Mouse (Mus musculus) activated CD4-positive, CD25-positive, alpha-beta regulatory T cell, adult 4 months (primary cell): ENCODE measurements around the gene Wnt11. TPM values are rescaled to one million over a fixed set of nuclear protein-coding genes. Genes with fewer than 3 reads are reported as not detected.

Source experiments
- ATAC-seq: one replicate; pipeline ENCODE4 v1.8.0; 2017
- polyA plus RNA-seq, 2 experiments: library from polyadenylated mRNA; unstranded; fragments of 100-300 nt; shearing (Covaris generic); gene quantifications; one replicate each; pipeline ENCODE4 v1.2.1; 2017

Gene Wnt11
- polyA plus RNA-seq, 2 experiments from 2014 or later, result not detected

DNA sequence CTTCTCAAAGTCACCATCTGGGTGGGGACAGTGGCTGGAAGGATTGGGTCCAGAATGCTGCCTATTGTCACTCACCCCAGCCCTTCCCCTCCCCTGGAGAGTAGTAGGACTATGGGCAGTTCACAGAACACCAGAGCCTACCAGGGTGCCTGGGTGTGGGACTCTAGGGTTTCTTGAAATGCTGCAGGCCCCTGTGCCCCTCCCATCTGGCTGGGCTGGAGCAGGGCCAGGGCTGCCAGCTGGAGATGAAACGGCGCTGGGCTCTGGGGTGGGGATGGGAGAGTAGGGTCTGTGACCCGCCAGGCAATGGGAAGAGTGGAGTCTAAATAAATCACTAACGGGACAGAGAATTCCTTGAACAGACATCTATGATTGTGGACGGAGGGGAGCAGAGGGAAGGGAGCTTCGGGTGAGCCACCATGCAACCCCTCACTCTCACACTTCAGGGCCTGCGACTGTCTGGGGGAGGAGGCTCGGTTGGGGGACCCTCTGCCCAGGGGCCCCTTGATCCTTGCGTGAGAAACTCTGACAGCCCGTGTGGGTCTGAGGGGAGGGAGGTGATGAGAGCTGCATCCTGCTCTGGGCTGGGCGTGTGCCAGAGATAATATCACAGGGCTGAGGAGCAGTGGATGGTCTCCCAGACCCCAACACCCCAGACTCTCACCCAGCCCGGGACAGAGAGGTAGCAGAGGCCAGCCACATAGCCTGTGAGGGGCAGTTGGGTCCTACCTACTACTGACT lies 32.3 kb downstream of the Wnt11 start:
- no peak for ATAC-seq

DNA sequence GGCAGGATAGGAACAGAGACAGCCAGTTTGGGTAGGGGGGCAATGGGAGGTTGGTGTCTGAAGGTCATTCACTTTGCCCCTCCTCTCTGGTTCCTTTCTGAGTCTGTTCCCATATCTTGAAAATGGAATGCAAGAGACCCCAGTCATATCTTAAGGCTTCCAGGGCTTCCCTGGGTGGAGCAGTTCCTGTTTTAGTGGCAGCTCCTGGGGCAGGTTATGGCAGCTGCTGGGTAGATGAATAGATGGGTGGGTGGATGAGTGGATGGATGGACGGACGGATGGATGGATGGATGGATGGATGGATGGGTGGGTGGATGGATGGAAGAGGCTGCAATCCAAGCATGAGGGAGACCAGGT lies 32.9 kb downstream of the Wnt11 start:
- ATAC-seq, result no peak

DNA sequence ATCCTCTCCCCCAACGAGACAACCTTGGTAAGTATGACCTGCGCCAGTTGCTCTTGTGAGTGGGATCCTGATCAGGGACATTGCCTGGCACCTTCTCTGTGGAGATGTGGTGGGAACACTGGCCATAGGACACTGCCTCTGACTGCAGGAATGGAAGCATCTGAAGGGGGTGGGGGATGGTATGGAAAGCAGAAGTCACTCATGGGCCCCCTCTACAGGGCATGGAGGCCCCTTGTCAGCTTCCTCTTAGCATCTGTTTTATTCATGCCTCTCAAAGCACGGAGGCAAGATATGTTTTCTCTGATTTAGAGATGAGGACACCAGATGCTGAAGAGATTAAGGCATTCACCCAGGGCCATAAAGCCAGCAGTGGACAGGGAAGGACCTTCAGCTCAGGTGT lies 34.2 kb downstream of the Wnt11 start:
- ATAC-seq, result no peak

DNA sequence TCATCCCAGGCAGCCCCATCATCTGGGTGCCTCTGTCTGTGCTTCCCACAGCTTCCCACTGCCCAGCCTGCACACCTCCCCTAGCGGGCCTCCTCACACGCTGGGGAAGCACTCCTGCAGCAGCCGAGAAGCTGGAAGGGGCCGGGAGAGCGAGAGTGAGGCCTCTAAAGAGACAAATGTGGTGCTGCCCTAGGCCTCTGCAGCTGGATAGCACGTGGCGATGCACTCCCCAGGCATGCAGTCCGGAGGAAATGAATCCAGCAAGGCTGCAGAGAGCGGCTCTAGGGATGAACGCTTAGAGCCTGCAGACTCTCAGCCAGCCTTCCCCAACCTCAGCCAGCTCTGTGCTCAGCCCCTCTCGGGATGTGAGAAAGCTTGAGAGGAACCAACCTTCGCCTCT lies 35.9 kb downstream of the Wnt11 start:
- ATAC-seq, result no peak

DNA sequence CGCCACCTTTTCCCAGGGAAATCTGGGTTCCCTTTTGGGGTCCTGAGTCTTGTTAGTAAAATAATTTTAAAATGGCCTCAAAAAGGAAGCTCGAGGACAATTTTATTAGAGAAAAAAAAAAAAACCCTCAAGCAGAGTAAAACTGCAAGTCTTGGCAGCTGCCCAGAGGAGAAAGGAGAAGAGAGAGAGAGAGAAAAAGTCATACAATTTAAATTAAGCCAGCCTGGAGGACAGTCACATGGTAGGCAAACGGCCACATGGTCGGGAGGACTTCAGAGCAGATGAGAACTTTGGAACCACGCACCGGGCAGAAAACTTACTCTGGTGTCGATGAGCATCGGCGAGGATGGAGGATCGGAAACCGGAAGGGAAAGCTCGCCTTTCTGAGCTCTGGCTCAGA lies 37.0 kb downstream of the Wnt11 start:
- no peak for ATAC-seq

DNA sequence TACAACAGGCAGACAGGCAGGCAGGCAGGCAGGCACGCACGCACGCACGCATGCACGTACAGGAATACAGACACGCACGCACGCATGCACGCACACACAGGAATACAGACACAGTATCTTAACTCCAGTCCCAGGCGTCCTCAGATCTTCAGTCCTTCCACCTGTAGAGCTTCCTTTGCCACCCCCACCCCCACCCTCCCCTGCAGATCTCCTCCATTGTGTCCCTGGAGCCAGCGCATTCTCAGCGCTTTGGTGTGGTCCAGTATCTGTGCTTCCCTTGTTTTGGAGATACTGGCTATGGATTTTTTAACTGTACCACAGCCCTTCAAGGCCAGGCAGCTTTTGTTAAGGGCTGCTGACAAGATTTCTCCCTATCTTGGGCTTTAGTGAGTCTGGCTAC lies 38.4 kb downstream of the Wnt11 start:
- ATAC-seq, result no peak

DNA sequence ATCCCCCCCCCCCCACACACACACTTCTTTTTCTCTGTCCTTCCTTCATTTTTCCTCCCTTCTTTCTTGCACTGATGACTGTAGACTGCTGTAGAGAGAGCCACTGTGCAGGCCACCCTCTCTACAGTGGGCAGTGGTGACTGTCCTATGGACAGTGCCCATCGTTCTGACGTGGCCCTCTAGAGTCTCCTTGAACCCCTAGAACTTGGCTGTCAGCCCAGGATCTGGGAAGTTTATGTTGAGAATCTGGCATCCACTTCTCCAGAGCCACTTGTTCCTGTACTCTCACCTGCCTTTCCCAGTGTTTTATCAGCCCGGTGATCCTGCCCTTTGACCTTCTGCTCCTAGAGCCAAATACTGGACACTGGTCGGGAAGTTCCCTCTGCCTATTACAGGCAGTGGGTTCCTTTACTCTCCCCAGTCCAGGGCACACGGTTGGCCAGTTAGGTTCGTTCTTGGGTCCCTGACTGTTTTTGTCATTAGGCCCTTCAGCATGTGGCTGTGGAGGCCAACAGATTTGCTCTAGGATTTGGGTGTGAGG lies 39.6 kb downstream of the Wnt11 start:
- ATAC-seq, result no peak

DNA sequence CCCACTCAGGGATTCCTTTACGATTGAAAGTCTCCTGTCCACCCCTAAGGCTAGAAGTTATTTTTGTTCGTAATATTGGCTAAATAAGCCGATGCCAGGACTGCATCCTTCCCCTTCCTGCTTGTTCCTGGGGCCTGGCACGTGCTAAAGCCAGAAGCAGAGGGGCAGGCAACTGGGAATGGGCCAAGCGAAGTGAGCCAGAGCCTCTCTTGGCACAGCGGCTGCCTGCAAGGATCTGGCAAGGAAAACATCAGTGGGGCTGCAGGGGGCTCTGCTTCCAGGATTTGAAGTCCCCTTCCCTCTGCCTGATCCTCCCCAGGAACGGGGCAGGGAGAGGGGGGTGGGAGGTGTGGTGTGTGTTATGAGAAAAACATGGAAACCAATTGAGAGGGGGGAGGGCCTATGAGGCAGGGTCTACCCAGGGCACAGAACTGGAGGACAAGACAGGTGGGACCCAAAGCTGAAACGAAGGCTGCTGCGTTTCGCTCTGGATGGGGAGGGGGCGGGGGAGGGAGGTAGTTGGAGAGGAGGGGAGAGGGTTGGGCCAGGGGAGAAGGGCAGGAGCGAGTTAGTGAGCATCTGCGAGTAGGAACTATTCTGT lies 40.6 kb downstream of the Wnt11 start:
- no peak for ATAC-seq

DNA sequence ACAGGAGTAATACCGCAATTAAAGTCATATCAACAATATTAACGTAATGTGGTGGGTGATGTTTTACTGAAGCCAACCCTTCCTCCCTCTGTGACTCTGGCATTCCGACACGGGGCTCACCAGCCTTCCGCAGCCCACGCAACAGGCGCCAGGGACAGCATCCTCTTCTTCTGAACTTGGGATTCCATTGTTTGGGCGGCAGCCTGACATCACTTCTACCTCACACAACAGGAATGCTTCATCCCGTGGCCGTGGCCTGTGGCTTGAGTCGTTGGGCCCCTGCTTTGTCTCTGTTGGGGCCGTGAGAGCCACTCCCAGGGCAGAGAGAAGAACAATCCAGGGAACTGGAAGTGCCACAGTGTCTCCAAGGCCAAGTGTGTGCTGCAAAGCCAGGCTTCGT lies 41.2 kb downstream of the Wnt11 start:
- ATAC-seq, result no peak

DNA sequence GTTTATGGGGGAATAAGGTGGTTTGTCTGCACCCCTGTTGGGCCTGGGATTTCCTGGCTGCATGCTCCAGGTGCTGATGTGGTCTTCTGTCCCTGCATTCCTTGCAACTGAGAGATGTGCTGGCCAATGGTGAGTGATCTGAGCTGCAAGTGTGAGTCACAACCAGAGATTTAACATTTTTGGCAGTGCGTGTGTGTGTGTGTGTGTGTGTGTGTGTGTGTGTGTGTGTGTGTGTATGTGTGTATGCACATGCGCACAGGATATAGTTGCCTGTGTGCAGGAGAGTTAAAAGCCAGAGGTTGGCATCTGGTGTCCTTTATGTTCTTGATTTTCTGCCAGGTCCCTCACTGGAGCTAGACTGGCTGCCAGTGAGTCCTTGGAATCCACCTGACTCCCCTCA lies 44.3 kb downstream of the Wnt11 start:
- no peak for ATAC-seq

DNA sequence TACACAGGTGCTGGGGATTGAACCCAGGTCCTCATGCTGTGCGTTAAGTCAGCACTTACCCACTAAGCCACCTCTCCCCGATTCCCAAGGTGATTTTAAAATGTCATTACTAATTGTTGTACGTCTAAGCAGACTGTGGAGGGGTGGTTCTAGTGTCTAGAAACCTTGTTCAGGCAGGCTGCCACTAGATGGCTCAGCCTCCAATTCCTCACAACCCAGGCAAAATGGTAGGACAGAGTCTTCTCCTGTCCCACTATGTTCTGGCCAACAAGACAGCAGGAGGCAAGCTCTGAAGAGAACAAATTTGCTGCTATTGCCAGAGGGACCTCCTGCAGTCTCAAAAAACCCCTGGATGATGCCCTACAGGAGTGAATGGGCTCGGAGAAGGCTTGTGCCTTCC lies 47.0 kb downstream of the Wnt11 start:
- ATAC-seq, result no peak

DNA sequence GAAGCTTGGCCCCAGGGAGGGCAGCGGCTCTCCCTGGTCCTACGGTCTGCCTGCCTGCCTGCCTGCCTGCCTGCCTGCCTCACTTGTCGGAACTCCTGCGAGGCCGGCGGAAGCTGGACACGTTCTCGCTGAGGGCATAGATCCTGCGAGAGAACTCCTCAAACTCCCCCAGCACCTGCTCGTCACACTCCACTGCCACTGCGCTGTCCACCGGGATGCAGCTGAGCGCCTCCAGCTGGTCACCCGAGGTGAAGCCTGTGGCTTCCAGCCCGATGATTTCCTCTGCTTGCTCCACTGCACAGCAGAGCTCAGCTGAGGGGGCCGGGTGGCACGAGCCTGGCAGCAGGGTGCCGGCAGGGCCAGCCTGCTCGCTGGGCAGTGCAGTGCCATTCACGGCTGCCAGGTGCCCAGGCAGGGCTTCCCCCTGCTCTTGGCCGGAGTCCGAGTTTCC lies 52.9 kb downstream of the Wnt11 start:
- ATAC-seq, result no peak

DNA sequence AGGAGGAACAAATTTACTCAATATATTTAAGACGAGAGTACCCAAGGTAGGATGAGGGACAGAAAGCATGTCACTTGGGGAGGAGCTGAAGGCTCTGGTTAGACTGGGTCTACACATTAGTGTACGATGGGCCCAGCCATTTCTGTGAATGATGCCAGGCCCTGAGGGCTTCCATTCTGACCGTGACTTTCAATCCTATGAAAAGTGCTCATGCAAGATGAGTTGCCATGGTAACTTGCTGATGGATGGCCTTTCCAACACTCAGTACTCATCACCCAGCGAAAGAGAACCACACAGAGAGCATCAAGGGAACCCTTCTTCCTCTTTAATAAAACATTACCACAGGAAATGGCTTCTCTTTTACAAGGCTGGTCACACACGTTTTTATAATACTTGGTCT lies 53.9 kb downstream of the Wnt11 start:
- no peak for ATAC-seq

DNA sequence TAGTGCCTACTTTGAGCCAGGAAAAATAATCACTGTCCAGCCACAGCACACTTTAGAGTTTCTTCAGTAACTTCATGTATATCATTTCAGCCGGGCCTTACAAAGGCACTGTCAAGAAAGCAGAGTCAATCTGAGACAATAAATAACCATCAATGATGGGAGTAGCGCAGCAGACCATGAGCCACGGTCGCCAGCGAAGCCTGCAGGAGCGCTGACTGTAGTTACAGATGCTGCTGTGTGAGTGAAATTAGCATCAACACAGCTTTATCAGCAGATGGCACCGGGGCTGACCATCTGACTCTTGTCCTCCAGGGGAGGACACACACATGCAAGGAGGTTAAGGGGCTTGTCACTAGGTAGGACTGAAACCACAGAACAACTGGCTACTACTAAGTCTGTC lies 54.3 kb downstream of the Wnt11 start:
- ATAC-seq, result no peak

DNA sequence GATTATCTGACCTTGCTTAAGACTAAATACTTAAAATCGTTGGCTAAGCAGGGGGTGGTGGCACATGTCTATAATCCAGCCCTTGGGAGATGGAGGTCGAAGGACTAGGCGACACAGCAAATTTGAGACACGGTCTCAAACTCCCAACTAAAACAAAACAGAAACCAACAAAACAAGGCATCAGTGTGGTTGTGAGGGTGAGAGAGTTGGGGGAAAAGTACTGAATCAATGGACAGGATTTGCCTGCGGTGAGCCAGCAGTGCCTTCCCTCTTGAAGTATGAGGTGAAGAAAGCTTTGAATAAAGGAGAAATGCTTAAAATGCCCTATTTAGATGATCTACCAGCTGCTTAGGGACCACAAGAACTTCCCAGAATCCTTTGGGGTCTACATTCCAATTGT lies 58.2 kb downstream of the Wnt11 start:
- ATAC-seq, result no peak

DNA sequence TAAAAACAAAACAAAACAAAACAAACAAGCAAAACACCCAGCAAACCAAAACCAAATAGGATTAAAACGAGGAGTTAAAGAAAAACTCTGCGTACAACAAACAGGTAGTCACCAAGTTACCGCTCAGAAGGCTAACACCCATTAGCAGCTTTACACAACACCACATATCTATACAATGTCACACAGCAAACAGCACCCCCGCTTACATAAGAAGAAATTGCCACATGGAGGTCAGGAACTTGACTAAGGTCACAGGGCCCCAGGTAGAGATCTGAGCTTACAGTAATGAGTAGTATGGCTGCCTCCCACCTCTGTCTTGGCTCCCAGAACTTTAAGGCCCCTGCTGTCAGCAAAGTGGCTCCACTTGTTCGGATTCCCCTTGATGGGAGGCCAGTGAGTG lies 59.4 kb downstream of the Wnt11 start:
- ATAC-seq, result no peak

DNA sequence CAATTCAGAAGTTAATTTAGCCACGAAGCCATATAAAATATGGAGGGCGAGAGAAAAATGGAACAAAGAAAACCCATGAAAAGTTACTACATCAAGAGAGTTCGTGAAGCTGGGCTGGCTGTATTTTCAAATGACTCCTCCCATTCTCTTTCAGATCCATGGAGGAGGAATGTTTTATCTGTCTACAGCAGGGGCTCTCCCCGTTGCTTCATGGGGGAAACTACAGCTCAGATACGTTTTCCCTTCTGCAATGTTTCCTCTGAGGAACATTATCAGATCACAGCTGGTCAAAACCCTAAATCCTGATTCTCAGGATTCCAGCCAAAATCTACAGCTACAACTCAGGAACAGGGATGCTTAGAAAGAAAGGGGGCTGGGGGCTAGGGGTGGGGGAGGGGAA lies 59.9 kb downstream of the Wnt11 start:
- ATAC-seq, result no peak

DNA sequence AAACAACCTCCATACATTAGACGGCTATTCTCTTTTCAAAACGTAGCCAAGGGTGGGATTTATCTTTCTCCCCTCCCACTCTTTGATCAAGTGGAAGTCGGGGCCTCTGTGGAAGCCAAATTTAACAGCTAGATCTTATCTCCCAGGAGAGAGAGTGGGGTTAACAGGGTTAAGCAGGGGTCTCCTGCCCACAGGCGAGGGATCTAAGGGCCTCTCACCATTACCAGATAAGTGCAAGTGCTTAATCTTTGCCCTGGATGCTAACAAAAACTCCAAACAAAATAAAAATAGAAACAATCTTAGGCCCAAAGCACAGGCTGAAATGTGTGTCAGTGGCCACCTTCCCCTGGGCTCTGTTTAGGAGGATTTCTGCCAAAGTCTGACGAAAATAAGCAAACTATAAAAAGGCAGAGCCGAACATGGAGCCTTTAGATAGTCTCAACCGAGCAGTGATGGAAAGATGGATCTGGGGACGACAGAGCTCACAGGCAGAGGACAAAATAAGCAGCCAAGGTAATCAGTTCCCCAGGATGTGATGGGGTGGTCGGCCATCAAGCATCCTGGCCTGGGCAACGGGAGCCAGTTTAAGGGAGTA lies 60.7 kb downstream of the Wnt11 start:
- ATAC-seq, result no peak

DNA sequence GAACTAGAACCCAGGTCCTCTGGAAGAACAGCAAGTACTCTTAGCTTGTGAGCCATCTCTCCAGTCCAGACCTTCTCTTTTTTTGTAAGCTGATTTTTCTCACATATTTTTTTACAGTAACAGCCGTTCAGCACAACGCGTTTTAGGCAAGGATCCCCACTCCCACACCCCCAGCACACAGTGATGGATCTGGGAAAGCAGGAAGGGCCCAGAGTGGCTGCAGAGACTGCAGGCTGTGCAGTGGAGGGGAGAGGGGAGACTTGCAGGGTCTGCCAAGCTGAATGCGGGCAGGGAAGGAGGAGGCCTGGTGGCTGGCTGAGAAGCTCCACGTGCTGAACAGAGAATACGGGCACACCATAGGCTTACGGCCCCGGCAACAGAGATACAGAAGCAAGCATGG lies 62.4 kb downstream of the Wnt11 start:
- ATAC-seq, result no peak

DNA sequence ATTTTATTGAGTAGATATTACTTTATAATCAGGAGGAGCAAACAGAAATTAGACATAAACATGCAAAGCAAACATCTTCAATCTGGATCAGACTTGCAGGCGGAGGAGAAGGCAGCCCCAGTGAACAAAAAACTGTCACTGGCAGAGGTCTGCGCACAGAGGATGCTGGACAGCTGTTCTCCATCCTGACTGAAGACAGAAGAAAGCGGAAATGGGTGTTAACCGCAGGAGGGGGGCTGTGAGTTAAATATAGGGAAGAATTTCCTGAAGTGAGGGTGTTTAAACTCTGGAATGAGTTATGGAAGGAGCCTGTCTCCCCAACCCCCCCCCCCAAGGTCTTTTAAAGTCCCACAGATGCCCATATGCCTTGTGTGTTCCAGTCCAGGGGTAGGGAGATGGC lies 64.9 kb downstream of the Wnt11 start:
- no peak for ATAC-seq

DNA sequence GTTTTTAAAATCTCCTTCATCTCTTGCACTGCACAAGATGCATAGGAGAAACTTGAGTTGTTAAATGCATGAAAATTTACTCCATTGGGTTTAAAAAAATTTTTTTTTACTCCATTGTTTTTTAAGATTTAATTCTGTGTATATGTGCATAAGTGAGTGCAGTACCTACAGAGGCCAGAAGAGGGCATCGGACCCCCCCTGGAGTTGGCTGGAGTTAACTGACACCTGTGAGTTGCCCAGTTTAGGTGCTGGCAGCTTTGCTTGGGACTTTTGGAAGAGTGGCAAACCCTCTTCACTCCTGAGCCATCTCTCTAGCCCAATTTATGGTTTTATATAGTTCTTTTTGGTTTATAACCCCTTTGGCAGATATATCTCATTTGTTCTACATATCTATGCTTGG lies 66.2 kb downstream of the Wnt11 start:
- no peak for ATAC-seq

DNA sequence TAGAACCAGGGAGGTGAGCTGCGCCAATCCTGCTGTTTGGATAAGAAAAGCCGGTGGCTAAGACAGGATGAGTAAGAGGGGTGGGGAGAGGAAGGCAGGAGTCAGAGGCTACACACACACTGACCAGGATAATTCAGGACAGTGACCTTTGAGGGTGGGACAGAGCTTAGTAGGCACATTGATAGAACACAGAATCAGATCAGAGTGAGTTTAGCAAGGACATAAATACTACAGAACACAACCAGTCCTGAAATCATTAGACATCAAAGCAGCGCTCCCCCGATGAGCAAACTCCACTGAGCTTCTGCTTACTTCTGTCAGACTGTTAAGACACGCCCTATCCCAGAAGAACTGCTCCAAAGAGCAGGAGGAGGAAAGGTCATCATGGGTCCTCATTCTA lies 69.0 kb downstream of the Wnt11 start:
- ATAC-seq, result no peak
